Comparison of ENCODE assay signal across 16 mouse cellular contexts in genomic region chr12:90217060-90217459, GRCm38 (mm10).
"Had no signal": no experiment of that assay in that cellular context is flagged by ENCODE, and none has a peak within 500 bp of the region (broad histone marks: within the 10 kb centered on the region; RNA-seq: fewer than 3 reads in every experiment).

No protein-coding gene starts in this region.

- ATAC-seq: hindbrain, postnatal 0 days; intestine, embryonic 16.5 days had no signal

- DNase-seq: gastrocnemius, postnatal 14 days; gastrocnemius, postnatal 36 days; heart, adult 18-20 months; heart, postnatal 10 days; heart, postnatal 4 days; kidney, adult 11 months; kidney, adult 2 months; kidney, adult 9 months; kidney, postnatal 14 days; kidney, postnatal 36 days; layer of hippocampus, adult 9-11 months; layer of hippocampus, postnatal 36 days; liver; liver, embryonic 13.5 days had no signal
